Mouse (Mus musculus) ES-Bruce4 (cell line): ENCODE data around the gene Glipr1. TPM values are rescaled to one million over a fixed set of nuclear protein-coding genes. Genes with fewer than 3 reads are reported as not detected.

Source experiments
- H3K27ac ChIP-seq: 2 replicates; pipeline ENCODE4 v1.5.1; 2012; ENCODE audit warnings: low read length, inconsistent platforms; ENCODE audit not compliant: insufficient read depth
- H3K27me3 ChIP-seq: 2 replicates; pipeline ENCODE4 v1.6.1; 2012; ENCODE audit warnings: mild to moderate bottlenecking, low read length, inconsistent platforms; ENCODE audit not compliant: control insufficient read depth, poor library complexity, insufficient read depth, severe bottlenecking
- H3K36me3 ChIP-seq: 2 replicates; pipeline ENCODE4 v1.6.1; 2012; ENCODE audit warnings: inconsistent platforms, mild to moderate bottlenecking, low read length, moderate library complexity; ENCODE audit not compliant: control insufficient read depth, poor library complexity, insufficient read depth, severe bottlenecking
- H3K4me1 ChIP-seq: one replicate; pipeline ENCODE4 v1.8.1; 2011; ENCODE audit warnings: low read length; ENCODE audit not compliant: control insufficient read depth, insufficient read depth
- H3K4me3 ChIP-seq: 2 replicates; pipeline ENCODE4 v1.5.1; 2011; ENCODE audit warnings: low read depth, mild to moderate bottlenecking, low read length
- H3K9ac ChIP-seq: 2 replicates; pipeline ENCODE4 v1.6.1; 2012; ENCODE audit warnings: low read depth, mild to moderate bottlenecking, inconsistent platforms; ENCODE audit not compliant: poor library complexity, severe bottlenecking
- H3K9me3 ChIP-seq: replicated peaks from 2 replicates; pipeline ENCODE4 v1.6.1; 2012; ENCODE audit warnings: mild to moderate bottlenecking, low read length, inconsistent platforms; ENCODE audit not compliant: control insufficient read depth, poor library complexity, insufficient read depth, severe bottlenecking
- CTCF ChIP-seq: IDR thresholded peaks from one replicate; pipeline ENCODE4 v1.8.1; 2011; ENCODE audit warnings: low read depth, low read length
- EP300 ChIP-seq: IDR thresholded peaks from 2 replicates; pipeline ENCODE4 v1.6.1; 2011; ENCODE audit warnings: low read depth, low read length; ENCODE audit not compliant: insufficient read depth
- POLR2A ChIP-seq: IDR thresholded peaks from one replicate; pipeline ENCODE4 v1.8.1; 2011; ENCODE audit warnings: low read length; ENCODE audit not compliant: insufficient read depth
- polyA plus RNA-seq: library from polyadenylated mRNA; stranded (reverse); fragments of >200 nt; gene quantifications from 2 replicates; pipeline ENCODE4 v1.2.4, GENCODE M21; 2011; ENCODE audit warnings: low read depth; ENCODE audit not compliant: missing spikeins, insufficient read depth, insufficient read length

Gene Glipr1
- polyA plus RNA-seq, 1 experiment: not detected

DNA sequence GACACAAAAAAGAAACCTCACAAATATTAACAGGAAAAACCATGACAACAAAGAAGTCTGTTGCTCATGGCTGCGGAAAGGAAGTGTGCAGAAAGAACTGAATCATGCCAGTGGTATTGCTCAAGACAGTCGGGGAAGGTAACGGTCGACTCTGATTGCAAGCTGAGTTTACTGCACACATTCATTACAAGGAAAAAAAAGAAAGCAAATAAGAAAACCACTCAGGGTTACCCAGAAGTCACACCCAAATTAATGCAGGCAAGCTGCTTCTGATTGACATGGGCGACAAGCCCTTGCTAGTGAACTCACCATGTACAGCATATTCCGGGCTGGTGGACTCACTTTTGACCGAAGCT, 5.9 kb downstream of the Glipr1 start:
- TF ChIP-seq EP300 (no peak), POLR2A (no peak), CTCF (no peak)
- no peaks in the 10 kb centered on the region for H3K4me1 ChIP-seq
- H3K36me3 ChIP-seq: no peaks in the 10 kb centered on the region
- H3K9me3 ChIP-seq: no peaks in the 10 kb centered on the region
- H3K27ac ChIP-seq: no peak overlapping the region
- H3K27me3 ChIP-seq: no peaks in the 10 kb centered on the region
- H3K9ac ChIP-seq: no peak overlapping the region
- no peak overlapping the region for H3K4me3 ChIP-seq

GRCm38 (mm10) chr10:111995803-111996548, 6.5 kb downstream of the Glipr1 start:
- Histone ChIP-seq H3K4me3 (no peak overlapping the region), H3K27ac (no peak overlapping the region), H3K27me3 (no peaks in the 10 kb centered on the region), H3K36me3 (no peaks in the 10 kb centered on the region), H3K9me3 (no peaks in the 10 kb centered on the region), H3K4me1 (no peaks in the 10 kb centered on the region), H3K9ac (no peak overlapping the region)
- TF ChIP-seq EP300 (no peak), CTCF (no peak), POLR2A (no peak)

DNA sequence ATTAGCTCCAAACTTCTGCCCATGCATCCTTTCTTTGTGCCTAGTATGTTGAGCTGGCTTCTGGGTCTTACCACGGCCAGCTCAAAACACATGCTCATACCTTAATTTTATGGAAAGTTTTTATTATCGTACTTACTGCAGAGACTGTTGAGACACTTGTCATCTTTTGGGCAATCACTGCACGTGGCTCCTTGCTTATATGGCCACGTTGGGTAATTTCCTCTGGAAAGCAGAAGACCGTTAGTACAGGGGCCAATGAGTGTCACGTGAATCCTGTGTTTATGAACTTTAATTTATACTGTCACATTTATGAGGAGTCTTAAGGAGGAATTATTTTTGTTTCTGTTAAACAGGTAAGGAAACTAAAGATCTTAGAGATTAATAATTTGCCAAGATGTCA, 16.0 kb downstream of the Glipr1 start:
- H3K4me1 ChIP-seq: no peaks in the 10 kb centered on the region
- peaks cover 52% of the 10 kb centered on the region for H3K36me3 ChIP-seq
- H3K27ac ChIP-seq: no peak overlapping the region
- TF ChIP-seq CTCF (no peak), EP300 (no peak), POLR2A (no peak)
- no peak overlapping the region for H3K4me3 ChIP-seq
- H3K9ac ChIP-seq: no peak overlapping the region
- H3K27me3 ChIP-seq: no peaks in the 10 kb centered on the region
- no peaks in the 10 kb centered on the region for H3K9me3 ChIP-seq

GRCm38 (mm10) chr10:111983070-111983469, 19.4 kb downstream of the Glipr1 start:
- no peaks in the 10 kb centered on the region for H3K4me1 ChIP-seq
- peaks cover 71% of the 10 kb centered on the region for H3K36me3 ChIP-seq
- TF ChIP-seq POLR2A: no peak
- TF ChIP-seq EP300: no peak
- TF ChIP-seq CTCF: no peak
- H3K27ac ChIP-seq: no peak overlapping the region
- H3K9me3 ChIP-seq: no peaks in the 10 kb centered on the region
- H3K27me3 ChIP-seq: no peaks in the 10 kb centered on the region
- no peak overlapping the region for H3K4me3 ChIP-seq
- no peak overlapping the region for H3K9ac ChIP-seq

- Histone ChIP-seq H3K36me3 (peaks cover 47% of the 10 kb centered on the region), H3K4me1 (no peaks in the 10 kb centered on the region), H3K4me3 (no peak overlapping the region), H3K27me3 (no peaks in the 10 kb centered on the region), H3K9ac (no peak overlapping the region), H3K27ac (no peak overlapping the region), H3K9me3 (no peaks in the 10 kb centered on the region)
- TF ChIP-seq CTCF: peak; percentile 57
- TF ChIP-seq POLR2A: no peak
Observed at GRCm38 (mm10) chr10:111977584-111977983, 24.8 kb downstream of the Glipr1 start.

DNA sequence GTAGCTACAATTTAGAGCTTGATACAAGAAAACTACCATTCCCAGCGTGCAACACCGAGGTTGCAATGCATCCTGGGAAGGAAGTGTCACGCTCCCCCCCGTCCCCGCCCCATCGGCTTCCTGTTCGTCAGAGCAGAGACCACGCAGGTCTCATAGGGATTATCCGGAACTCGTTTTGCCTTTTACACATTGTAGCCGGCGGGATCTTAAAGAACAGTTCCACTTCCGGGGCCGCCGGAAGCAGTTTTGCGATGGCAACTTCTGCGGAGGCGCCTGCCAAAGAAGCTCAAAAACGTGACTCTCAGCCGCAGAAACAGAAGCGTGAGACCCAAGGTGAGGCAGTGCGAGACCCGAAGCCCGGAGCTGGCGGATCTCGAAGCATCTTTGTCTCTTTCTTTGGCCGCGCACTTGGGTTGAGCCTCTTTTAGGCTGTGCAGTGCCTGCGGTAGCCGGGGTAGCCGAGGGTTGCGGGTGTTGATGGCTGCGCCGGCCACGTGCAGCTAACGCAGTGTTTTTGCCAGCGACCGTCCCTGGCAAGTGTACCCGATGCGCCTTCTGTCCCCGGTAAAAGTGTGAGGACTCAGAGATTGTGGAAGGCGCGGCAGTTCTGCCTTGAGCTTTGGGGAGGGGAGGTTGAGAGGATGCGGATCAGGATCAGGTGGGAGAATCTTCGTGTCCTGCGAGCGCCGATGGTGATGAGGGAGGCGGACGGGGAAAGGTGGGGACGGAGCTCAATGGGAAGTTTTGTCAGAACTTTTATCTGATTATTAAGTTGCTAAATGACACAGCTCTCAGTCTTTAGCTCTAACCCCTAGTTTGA, 29.7 kb downstream of the Glipr1 start, which contains the start of gene Krr1:
TSS of gene Krr1 (plus strand) at position 123 of the 820 bp plus-strand sequence.
- peak within 1 kb of the TSS; percentile 99 for H3K4me3 ChIP-seq
- peak within 1 kb of the TSS; percentile 90 for H3K9ac ChIP-seq
- H3K27me3 ChIP-seq: no peaks in the 10 kb centered on the region
- peaks cover 14% of the 10 kb centered on the region; the same call in 1 of the 2 replicates for H3K36me3 ChIP-seq
- H3K4me1 ChIP-seq: no peaks in the 10 kb centered on the region
- TF ChIP-seq CTCF (no peak), EP300 (0 out of 2 replicates have a peak, but pooled peaks have one; percentile 37), POLR2A (no peak)
- no peaks in the 10 kb centered on the region for H3K9me3 ChIP-seq
- no peak within 1 kb of the TSS for H3K27ac ChIP-seq
